Mouse (Mus musculus) liver, embryonic 14.5 days (tissue): ENCODE measurements at regions not wholly inside any gene's neighbourhood (a gene's known extent, or its start where the extent isn't known, plus 50 kb on each side); places are given as distances from the start of the nearest gene placed in this dataset.

Source experiments
- CTCF ChIP-seq: IDR thresholded peaks from 2 replicates; pipeline ENCODE4 v1.5.1; 2016; ENCODE audit warnings: antibody characterized with exemption, low read depth, control low read depth
- EP300 ChIP-seq: IDR thresholded peaks from 2 replicates; pipeline ENCODE4 v1.6.1; 2016; ENCODE audit warnings: antibody characterized with exemption, low read depth

- TF ChIP-seq CTCF (no peak), EP300 (no peak)
These were observed 85.4 kb upstream of the Calm2 start for GRCm38 (mm10) chr17:87532158-87532545.
